Mouse (Mus musculus) brain, embryonic 14.5 days (tissue): ENCODE measurements around the gene Rftn1. TPM values are rescaled to one million over a fixed set of nuclear protein-coding genes. Genes with fewer than 3 reads are reported as not detected.

Source experiments
- DNase-seq: peaks from one replicate; pipeline ENCODE4 v3.0.0-alpha.2; 2011; ENCODE audit warnings: low read depth
- CTCF ChIP-seq: fragments of 200-500 bp; IDR thresholded peaks from 2 replicates; pipeline ENCODE4 v1.5.1; 2012; ENCODE audit warnings: inconsistent platforms, mild to moderate bottlenecking, moderate library complexity, borderline replicate concordance; ENCODE audit not compliant: insufficient read depth, insufficient read length; ENCODE audit errors: extremely low read depth
- POLR2A ChIP-seq: fragments of 200-500 bp; IDR thresholded peaks from 2 replicates; pipeline ENCODE4 v1.6.1; 2012; ENCODE audit warnings: mild to moderate bottlenecking, inconsistent platforms, borderline replicate concordance; ENCODE audit not compliant: poor library complexity, insufficient read depth, insufficient read length, severe bottlenecking; ENCODE audit errors: extremely low read depth
- polyA plus RNA-seq: library from polyadenylated mRNA; depleted of rRNA; stranded (reverse); fragments of >200 nt; gene quantifications from 2 replicates; pipeline ENCODE4 v1.2.3, GENCODE M21; 2012

Gene Rftn1
- polyA plus RNA-seq, 1 experiment, result 17.7 TPM

- no peak for DNase-seq
- TF ChIP-seq CTCF, result no peak
- TF ChIP-seq POLR2A, result no peak
Measured at GRCm38 (mm10) chr17:50160357-50160756, 30.1 kb downstream of the Rftn1 start.

GRCm38 (mm10) chr17:50159816-50160215 is 30.7 kb downstream of the Rftn1 start:
- DNase-seq, result no peak
- TF ChIP-seq CTCF (no peak), POLR2A (no peak)

GRCm38 (mm10) chr17:50158565-50158964 is 31.9 kb downstream of the Rftn1 start:
- DNase-seq, result no peak
- TF ChIP-seq POLR2A (no peak), CTCF (no peak)

- TF ChIP-seq POLR2A, result no peak
- no peak for TF ChIP-seq CTCF
- no peak for DNase-seq
Measured at GRCm38 (mm10) chr17:50157190-50158150, 33.0 kb downstream of the Rftn1 start.

GRCm38 (mm10) chr17:50152085-50152484 is 38.4 kb downstream of the Rftn1 start:
- no peak for DNase-seq
- TF ChIP-seq CTCF (no peak), POLR2A (no peak)

GRCm38 (mm10) chr17:50151208-50151723 is 39.2 kb downstream of the Rftn1 start:
- DNase-seq, result no peak
- TF ChIP-seq CTCF, result no peak
- TF ChIP-seq POLR2A, result no peak

- peak; percentile 79 for DNase-seq
- TF ChIP-seq CTCF (no peak), POLR2A (no peak)
Measured at GRCm38 (mm10) chr17:50150416-50151207, 39.9 kb downstream of the Rftn1 start.

- peak; percentile 28 for DNase-seq
- TF ChIP-seq CTCF, result no peak
- TF ChIP-seq POLR2A, result no peak
Measured at GRCm38 (mm10) chr17:50149690-50150210, 40.7 kb downstream of the Rftn1 start.

- TF ChIP-seq CTCF, result no peak
- no peak for DNase-seq
Measured at GRCm38 (mm10) chr17:50147831-50148587, 42.5 kb downstream of the Rftn1 start.

GRCm38 (mm10) chr17:50143354-50143753 is 47.1 kb downstream of the Rftn1 start:
- TF ChIP-seq CTCF (no peak), POLR2A (no peak)
- no peak for DNase-seq
